Mouse (Mus musculus) granulocyte monocyte progenitor cell, adult 5-6 weeks (primary cell): ENCODE results near the gene Pax1. TPM values are rescaled to one million over a fixed set of nuclear protein-coding genes. Genes with fewer than 3 reads are reported as not detected.

Experiments
- ATAC-seq: replicated peaks from 2 replicates; pipeline ENCODE4 v1.8.0; 2016; ENCODE audit warnings: mild to moderate bottlenecking, moderate TSS enrichment, inconsistent platforms; ENCODE audit not compliant: poor library complexity, severe bottlenecking
- total RNA-seq, 2 experiments: library from RNA; stranded (forward) in 1 of 2; stranded (reverse) in 1 of 2; fragments of 200-712, 200-1000 nt in 1 of 2; fragments of >200 nt in 1 of 2; fragmentation: Nextera tagmentation in 1 of 2; gene quantifications; 2 replicates each; pipeline ENCODE4 v1.2.3; 2014 to 2017

The Pax1 gene
- total RNA-seq (2014; fragmentation: Nextera tagmentation) (not detected in 2 replicates), total RNA-seq (2017) (not detected in 2 replicates)

GRCm38 (mm10) chr2:147361581-147361980 is at the start of gene Pax1:
Gene Pax1, plus strand, starts transcription at chr2:147361925.
- ATAC-seq, result no peak

GRCm38 (mm10) chr2:147321036-147321435 is 40.7 kb upstream of the Pax1 start:
- peak; percentile 79 for ATAC-seq

- no peak for ATAC-seq
These were observed 36.5 kb upstream of the Pax1 start for GRCm38 (mm10) chr2:147325178-147325577.

GRCm38 (mm10) chr2:147332731-147333130 is 29.0 kb upstream of the Pax1 start:
- no peak for ATAC-seq

GRCm38 (mm10) chr2:147338729-147339128 is 23.0 kb upstream of the Pax1 start:
- ATAC-seq, result no peak

DNA sequence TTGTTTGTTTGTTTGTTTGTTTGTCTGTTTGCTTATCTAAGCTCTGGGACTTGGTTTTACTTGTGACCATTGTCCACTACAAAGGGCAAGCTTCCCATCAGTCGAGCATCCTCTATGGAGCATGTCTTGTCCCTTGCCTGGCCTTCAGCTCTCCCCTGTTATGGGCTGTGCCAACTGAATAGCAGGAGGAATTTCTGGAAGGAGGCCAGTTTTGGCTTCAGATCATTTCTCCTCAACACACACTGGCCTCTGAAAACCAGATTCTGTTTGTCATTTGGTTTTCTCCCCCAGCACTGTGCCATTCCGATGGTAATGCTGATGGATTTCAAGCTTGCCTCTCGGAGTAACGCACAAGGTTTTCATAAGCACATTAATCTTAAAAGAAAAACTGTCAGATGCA is 21.9 kb upstream of the Pax1 start:
- no peak for ATAC-seq

GRCm38 (mm10) chr2:147342198-147342597 is 19.5 kb upstream of the Pax1 start:
- ATAC-seq, result no peak

DNA sequence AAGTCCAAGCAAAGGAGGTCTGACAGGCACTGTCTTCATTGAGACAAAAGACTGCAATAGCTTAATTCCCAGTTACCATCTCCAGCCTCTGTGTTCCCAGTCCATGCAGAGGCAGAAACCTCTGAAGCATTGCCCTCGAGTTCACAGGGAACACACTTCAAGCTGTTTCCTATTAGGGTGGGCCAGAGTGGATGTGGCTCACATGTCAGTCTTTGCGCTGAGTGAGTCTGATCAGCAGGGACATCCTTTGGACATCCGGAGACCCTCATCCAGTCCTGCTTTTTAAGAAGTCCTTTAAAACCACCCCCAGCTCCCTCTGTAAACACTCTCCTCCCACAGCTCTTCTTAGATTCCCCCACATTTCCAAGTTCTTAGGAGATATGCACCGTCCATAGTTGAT is 2.0 kb upstream of the Pax1 start:
- no peak for ATAC-seq

DNA sequence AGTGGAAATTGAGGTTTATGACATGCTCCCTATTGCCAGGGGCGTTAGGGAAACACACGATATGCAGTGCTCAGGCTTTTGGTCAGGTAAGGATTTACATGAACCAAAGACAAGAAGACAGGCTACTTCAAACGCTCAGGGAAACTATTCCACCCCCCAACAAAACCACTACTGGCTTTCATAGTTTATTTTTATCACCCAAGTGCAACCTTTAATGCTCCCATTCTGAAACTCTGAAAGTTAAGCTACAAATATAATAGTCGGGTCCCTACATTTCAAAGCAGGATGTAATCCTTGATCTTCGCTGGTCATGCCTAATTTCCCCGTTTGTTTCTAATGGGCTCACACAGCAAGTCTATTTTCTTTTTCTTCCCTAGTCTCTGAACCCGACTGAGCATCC is 1.3 kb upstream of the Pax1 start:
- ATAC-seq, result no peak

- no peak for ATAC-seq
These were observed 869 bp upstream of the Pax1 start for GRCm38 (mm10) chr2:147360856-147361255.

GRCm38 (mm10) chr2:147362316-147362715 is 591 bp downstream of the Pax1 start:
- peak; percentile 73 for ATAC-seq

DNA sequence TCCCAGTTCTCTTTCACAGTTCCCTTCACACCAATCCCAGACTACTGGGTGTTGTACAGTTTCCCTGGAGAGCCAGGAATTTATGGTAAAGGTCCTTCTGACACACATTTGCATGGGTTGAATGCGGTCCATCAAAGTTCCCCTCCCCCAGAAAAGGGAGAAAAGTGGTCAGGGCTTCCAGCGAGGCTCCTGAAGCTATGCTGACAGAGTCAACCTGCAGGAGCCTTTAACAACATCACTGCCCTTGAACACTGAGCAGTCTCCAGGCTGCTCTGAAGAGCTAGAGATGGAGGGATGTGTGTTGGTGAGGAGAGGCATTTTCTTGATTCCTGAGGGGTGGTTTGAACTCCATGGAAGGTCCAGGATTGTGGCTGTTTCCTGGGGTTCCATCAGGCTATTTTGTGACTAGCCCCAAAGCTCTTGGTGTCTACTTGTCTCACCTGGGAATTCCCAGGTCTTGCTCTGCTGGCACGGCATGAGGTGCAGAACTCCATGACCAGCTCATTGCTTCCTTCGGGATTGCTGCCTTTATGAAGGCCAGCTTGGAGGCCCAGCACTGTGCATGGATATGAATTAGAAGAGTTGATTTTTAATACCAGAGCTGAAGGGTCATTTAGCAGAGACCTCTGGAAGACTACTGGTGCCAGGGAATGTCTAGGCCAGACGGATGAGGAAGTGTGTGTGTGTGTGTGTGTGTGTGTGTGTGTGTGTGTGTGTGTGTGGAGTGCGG is 1.8 kb downstream of the Pax1 start:
- no peak for ATAC-seq

GRCm38 (mm10) chr2:147364198-147364597 is 2.5 kb downstream of the Pax1 start:
- no peak for ATAC-seq

DNA sequence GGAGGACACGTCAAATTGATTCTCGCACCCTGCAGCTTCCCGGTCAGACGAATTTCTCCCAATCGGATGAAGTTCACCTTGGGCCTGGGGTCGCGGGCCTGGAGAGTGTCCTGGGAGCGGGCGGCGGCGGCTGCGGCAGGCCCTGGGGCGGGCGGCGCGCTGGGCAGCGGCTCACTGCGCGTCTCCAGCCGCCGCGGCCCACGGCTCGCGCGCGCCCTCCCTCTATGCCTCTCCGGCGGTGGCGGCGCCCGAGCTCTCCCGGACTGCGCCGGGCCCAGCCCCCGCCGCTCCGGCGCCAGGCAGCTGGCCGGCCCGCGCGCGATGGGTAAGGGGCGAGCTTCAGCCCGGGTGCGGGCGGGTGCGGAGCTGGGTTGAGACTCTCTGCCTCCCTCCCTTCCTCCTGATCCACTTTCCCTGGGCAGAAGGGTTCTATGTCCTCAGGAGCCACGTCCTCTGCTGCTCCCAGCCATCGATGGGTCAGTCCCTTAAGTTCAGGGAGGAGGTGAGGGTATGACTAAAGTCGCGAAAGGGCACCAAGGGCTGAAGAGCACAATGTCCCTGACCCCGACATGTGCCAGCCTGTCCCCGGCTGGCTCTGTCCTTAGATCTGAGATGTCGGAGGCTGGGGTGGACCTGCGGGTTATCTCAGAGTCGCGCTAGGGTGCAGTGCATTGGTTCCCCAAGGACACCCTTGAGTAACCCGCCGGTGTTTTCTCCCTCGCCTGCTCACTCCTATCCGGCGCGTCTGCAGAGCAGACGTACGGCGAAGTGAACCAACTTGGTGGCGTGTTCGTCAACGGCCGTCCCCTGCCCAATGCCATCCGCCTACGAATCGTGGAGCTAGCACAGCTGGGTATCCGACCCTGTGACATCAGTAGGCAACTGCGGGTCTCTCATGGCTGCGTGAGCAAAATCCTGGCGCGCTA is 3.5 kb downstream of the Pax1 start:
- ATAC-seq, result 0 out of 2 replicates have a peak, but pooled peaks have one; percentile 23

- no peak for ATAC-seq
These were observed 4.3 kb downstream of the Pax1 start for GRCm38 (mm10) chr2:147365908-147366630.

DNA sequence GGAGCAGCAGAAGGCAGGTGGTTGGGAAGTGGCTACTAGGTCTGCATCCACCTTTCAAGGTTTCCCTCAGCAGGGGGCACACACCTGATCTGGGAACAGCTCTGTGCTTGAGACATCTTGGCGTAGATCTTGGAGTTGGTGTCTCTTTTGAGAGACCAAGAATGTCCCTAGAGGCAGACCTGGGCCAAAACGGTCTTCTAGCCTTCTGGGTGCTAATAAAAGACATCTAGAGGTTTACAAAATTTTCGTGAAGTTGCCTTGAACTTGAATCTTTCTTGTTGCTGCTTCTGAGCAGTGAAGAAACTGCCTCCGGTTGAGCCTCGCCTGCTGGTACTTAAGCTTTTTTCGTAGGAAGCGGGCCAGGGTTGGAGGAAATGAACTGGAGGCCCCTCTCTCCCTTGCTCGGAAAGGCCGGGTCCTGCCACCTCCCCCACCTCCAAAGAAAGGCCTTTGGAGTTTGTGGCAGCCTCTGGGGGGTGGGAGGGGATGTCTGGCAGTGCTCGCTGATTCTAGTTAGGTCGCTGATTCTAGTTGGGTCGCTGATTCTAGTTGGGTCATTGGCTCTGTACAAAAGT is 5.6 kb downstream of the Pax1 start:
- ATAC-seq, result no peak

- ATAC-seq, result no peak
These were observed 6.3 kb downstream of the Pax1 start for GRCm38 (mm10) chr2:147367911-147368591.

DNA sequence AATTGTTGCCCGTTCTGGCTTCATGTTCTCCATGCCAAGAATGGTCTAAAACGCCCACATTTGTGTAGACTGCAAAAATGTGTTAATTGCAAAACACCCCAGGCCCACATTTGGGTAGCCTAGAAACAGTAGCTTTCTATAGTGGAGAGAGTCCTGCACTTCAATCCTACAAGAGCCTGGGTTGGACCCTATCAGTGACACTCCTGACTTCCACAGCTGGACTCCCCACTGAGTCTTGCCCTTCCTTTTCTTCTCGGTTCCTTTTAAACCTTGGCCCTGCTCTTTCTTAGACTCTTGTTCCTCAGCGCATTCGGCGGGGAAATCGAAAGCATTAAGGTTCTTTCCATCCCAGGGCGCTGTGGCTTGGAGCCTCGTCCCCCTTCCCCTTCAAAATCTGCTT is 7.8 kb downstream of the Pax1 start:
- ATAC-seq, result no peak

DNA sequence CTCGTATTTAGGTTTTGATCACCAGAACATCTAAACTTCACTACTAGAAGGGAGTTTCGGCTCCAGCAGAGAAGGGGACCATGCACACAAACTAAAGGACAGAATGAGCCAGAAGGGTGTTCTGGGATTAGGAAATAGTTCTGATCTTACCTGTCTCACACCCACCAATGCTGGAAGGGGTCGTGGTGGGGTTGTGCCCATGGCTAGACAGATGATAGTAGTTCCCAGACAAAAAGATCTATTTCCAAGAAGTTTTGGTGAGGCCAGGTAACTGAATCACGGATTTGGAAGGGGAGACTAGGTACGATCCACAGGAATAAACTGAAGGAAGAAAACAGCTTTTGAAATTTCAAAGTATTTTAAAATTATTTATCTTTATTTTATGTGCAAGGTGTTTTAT is 8.4 kb downstream of the Pax1 start:
- no peak for ATAC-seq

- ATAC-seq, result no peak
These were observed 9.6 kb downstream of the Pax1 start for GRCm38 (mm10) chr2:147371289-147371688.
